In the genomic region with DNA sequence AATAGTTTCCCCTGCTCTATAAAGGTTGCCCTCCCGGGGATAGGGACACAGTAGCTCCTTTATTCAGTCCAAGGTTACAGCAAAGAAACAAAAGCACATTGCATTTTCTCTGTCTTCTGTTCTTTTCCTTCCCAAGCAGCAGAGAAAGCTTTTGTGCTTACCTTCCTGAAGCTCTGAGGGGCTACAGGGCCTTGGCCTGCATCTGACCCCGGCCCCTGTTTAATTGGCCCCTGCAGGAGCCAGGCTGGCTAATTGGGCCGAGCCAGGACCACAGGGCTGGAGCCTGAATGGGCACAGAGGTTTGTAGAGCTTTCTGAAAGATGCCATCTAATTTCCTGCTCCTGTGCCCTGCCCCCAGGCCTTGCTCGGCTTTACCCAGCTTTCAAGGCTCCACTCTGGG, we compare ENCODE assay signal across 15 mouse cellular contexts. TPM values are rescaled to one million over a fixed set of nuclear protein-coding genes. Genes with fewer than 3 reads are reported as not detected.
A peak's percentile ranks its signal among the peaks of the same experiment; 100 is the strongest.
DNase-seq lines count a peak whose midpoint lies in the region; ATAC-seq and TF ChIP-seq lines count a peak whose summit lies in the region.
"Had no signal": no experiment of that assay in that cellular context is flagged by ENCODE, and none has a peak within 500 bp of the region (broad histone marks: within the 10 kb centered on the region; RNA-seq: fewer than 3 reads in every experiment).

No protein-coding gene starts in this region.

- H3K27me3 ChIP-seq in forebrain, embryonic 15.5 days, result 0 out of 2 replicates have a peak, but pooled peaks cover 3% of the 10 kb centered on the region
- H3K27me3 ChIP-seq in limb, embryonic 13.5 days, result peaks cover 22% of the 10 kb centered on the region
- H3K27me3 ChIP-seq: Patski had no signal

- peak overlapping the region; percentile 46; the same call in 1 of the 2 replicates for H3K27ac ChIP-seq in layer of hippocampus, adult 2 months
- H3K27ac ChIP-seq in forebrain, embryonic 15.5 days (replicated peaks), result peak overlapping the region; percentile 74
- H3K27ac ChIP-seq in limb, embryonic 13.5 days, result peak overlapping the region; percentile 69
- H3K27ac ChIP-seq: kidney, postnatal 0 days; lung, embryonic 15.5 days had no signal

- H3K4me1 ChIP-seq in forebrain, embryonic 15.5 days, result peaks cover 79% of the 10 kb centered on the region
- H3K4me1 ChIP-seq in limb, embryonic 13.5 days, result peaks cover 65% of the 10 kb centered on the region
- H3K4me1 ChIP-seq: lung, embryonic 15.5 days had no signal

- H3K4me2 ChIP-seq in forebrain, embryonic 15.5 days (replicated peaks), result no peak overlapping the region
- no peak overlapping the region for H3K4me2 ChIP-seq in limb, embryonic 13.5 days (replicated peaks)
- H3K4me2 ChIP-seq: lung, embryonic 15.5 days had no signal

- no peaks in the 10 kb centered on the region for H3K9me3 ChIP-seq in forebrain, embryonic 15.5 days
- H3K9me3 ChIP-seq in limb, embryonic 13.5 days, result no peaks in the 10 kb centered on the region
- H3K9me3 ChIP-seq: lung, embryonic 15.5 days had no signal

- H3K36me3 ChIP-seq in forebrain, embryonic 15.5 days, result no peaks in the 10 kb centered on the region
- no peaks in the 10 kb centered on the region for H3K36me3 ChIP-seq in limb, embryonic 13.5 days
- H3K36me3 ChIP-seq: lung, embryonic 15.5 days had no signal

- 5% methylated on average over 4 of the region's 4 CpGs for whole genome bisulfite sequencing in forebrain, embryonic 15.5 days
- WGBS in limb, embryonic 13.5 days, result 19% methylated on average over 4 of the region's 4 CpGs

- ATAC-seq in forebrain, embryonic 15.5 days (replicated peaks), result peak; percentile 11; the same call in 1 of the 2 replicates
- no peak for ATAC-seq in limb, embryonic 13.5 days (ENCODE audit: low FRiP score, low read depth)
- ATAC-seq: Patski had no signal

- H3K4me3 ChIP-seq in layer of hippocampus, adult 2 months, result no peak overlapping the region
- H3K4me3 ChIP-seq in forebrain, embryonic 15.5 days, result no peak overlapping the region
- no peak overlapping the region for H3K4me3 ChIP-seq in limb, embryonic 13.5 days
- H3K4me3 ChIP-seq: erythroblast, embryonic 14.5 days; lung, embryonic 15.5 days had no signal

- 0 out of 2 replicates have a peak overlapping the region, but pooled peaks have one; percentile 1 for H3K9ac ChIP-seq in forebrain, embryonic 15.5 days (replicated peaks)
- H3K9ac ChIP-seq in limb, embryonic 13.5 days, result peak overlapping the region; percentile 45; the same call in 1 of the 2 replicates
- H3K9ac ChIP-seq: lung, embryonic 15.5 days had no signal

- DNase-seq in layer of hippocampus, adult 2 months (ENCODE audit: low spot score in 2 of 2), result no peak
- no peak for DNase-seq in layer of hippocampus, postnatal 25 days (ENCODE audit: extremely low spot score in 1 of 2, low spot score in 1 of 2)
- peak; percentile 57 for DNase-seq in retina, postnatal 1 day
- no peak for DNase-seq in urinary bladder, adult 2 months (ENCODE audit: low spot score)
- DNase-seq in cerebellum, adult 18-20 months, result no peak
- DNase-seq in c-Kit-positive CD71-positive TER-119-positive erythroid progenitor cells, embryonic 14.5 days (ENCODE audit: low spot score), result no peak
- DNase-seq: cerebellum, postnatal 10 days; heart, postnatal 36 days had no signal

- TF ChIP-seq CTCF in layer of hippocampus, adult 2 months (conservative IDR thresholded peaks at IDR 0.05), result no peak

RNA-seq across cellular contexts. Expression of a gene that starts 22.6 kb away (rescaled TPM):
- total RNA-seq in layer of hippocampus, adult 2 months (2021), result 10 to 100 TPM; 17.1 to 17.7 TPM
- 10 to 100 TPM in 1 of 2 experiments, 1 to 10 TPM in 1; 9.3 to 12.9 TPM for total RNA-seq in layer of hippocampus, postnatal 25 days (2021)
- 8.7 and 10.8 TPM in 2 replicates for polyA plus RNA-seq in forebrain, embryonic 15.5 days (2015; fragmentation: Nextera tagmentation; extraction: Ambion mirVana)
- 25.3 and 29.9 TPM in 2 replicates for polyA plus RNA-seq in limb, embryonic 13.5 days (2015; fragmentation: Nextera tagmentation; extraction: Ambion mirVana)
- polyA plus RNA-seq in urinary bladder, adult 2 months (2012; rRNA removed), result 0.50 and 0.63 TPM in 2 replicates
- total RNA-seq: granulocyte monocyte progenitor cell, adult 5-6 weeks had no signal
- polyA plus RNA-seq: erythroblast, embryonic 14.5 days had no signal

RNA-seq across cellular contexts. Expression of a gene that starts 34.8 kb away (rescaled TPM):
- 1 to 10 TPM in 1 of 2 experiments, under 1 TPM in 1; 0.79 to 1.7 TPM for total RNA-seq in layer of hippocampus, adult 2 months (2021)
- 1 to 10 TPM; 1.1 to 3.1 TPM for total RNA-seq in layer of hippocampus, postnatal 25 days (2021)
- 0.31 and 0.45 TPM in 2 replicates for polyA plus RNA-seq in forebrain, embryonic 15.5 days (2015; fragmentation: Nextera tagmentation; extraction: Ambion mirVana)
- polyA plus RNA-seq in limb, embryonic 13.5 days (2015; fragmentation: Nextera tagmentation; extraction: Ambion mirVana), result 0.68 and 0.81 TPM in 2 replicates
- polyA plus RNA-seq in urinary bladder, adult 2 months (2012; rRNA removed), result 0.36 and 0.37 TPM in 2 replicates
